Mouse (Mus musculus) frontal cortex, postnatal 10 days (tissue): ENCODE measurements around the gene Gm30191.
A peak's percentile ranks its signal among the peaks of the same experiment; 100 is the strongest.

Experiments used
- DNase-seq, 2 experiments: peaks; one replicate each; pipeline ENCODE4 v3.0.0; 2022; ENCODE audit warnings: low spot score in 2 of 2, mixed read lengths in 1 of 2

Gm30191 gene

GRCm38 (mm10) chr4:134246719-134247258, at the start of gene Gm30191:
TSS of gene Gm30191 (plus strand) at chr4:134246935.
- no peak for DNase-seq

GRCm38 (mm10) chr4:134199371-134199770, 47.4 kb upstream of the Gm30191 start:
- DNase-seq = no peak

GRCm38 (mm10) chr4:134202904-134203303, 43.8 kb upstream of the Gm30191 start, which contains the start of gene Gm7534:
TSS of gene Gm7534 (minus strand) at chr4:134203004.
- no peak for DNase-seq

GRCm38 (mm10) chr4:134203340-134203896, 43.3 kb upstream of the Gm30191 start:
- DNase-seq = no peak

GRCm38 (mm10) chr4:134206488-134207053, 40.2 kb upstream of the Gm30191 start:
- DNase-seq = no peak

GRCm38 (mm10) chr4:134222793-134223600, 23.7 kb upstream of the Gm30191 start:
- no peak for DNase-seq

GRCm38 (mm10) chr4:134227194-134227593, 19.5 kb upstream of the Gm30191 start, which contains the start of gene Catsper4:
TSS of gene Catsper4 (minus strand) at chr4:134227383.
- no peak for DNase-seq

GRCm38 (mm10) chr4:134230431-134230830, 16.3 kb upstream of the Gm30191 start:
- DNase-seq = no peak

- no peak for DNase-seq
Observed at GRCm38 (mm10) chr4:134234876-134235275, 11.9 kb upstream of the Gm30191 start.

GRCm38 (mm10) chr4:134237582-134238278, 9.0 kb upstream of the Gm30191 start:
- no peak for DNase-seq

GRCm38 (mm10) chr4:134238279-134238651, 8.5 kb upstream of the Gm30191 start, which contains the start of gene Cnksr1:
TSS of gene Cnksr1 (minus strand) at chr4:134238399.
- DNase-seq = no peak

GRCm38 (mm10) chr4:134238686-134239085, 8.0 kb upstream of the Gm30191 start:
- DNase-seq = no peak

- no peak for DNase-seq
Observed at GRCm38 (mm10) chr4:134243516-134244250, 3.1 kb upstream of the Gm30191 start, which contains the start of gene E130218I03Rik. TSS of gene E130218I03Rik (plus strand) at chr4:134243662.

- peak; percentile 91 to 94 for DNase-seq
Observed at GRCm38 (mm10) chr4:134245148-134245843, 1.4 kb upstream of the Gm30191 start, which contains the start of gene Zfp593. TSS of gene Zfp593 (minus strand) at chr4:134245592.

- no peak for DNase-seq
Observed at GRCm38 (mm10) chr4:134246256-134246655, 479 bp upstream of the Gm30191 start.

- peak in 1 of 2 experiments; percentile 65 for DNase-seq
Observed at GRCm38 (mm10) chr4:134249651-134250050, 2.9 kb downstream of the Gm30191 start.

GRCm38 (mm10) chr4:134250116-134250929, 3.6 kb downstream of the Gm30191 start:
- no peak for DNase-seq

- no peak for DNase-seq
Observed at GRCm38 (mm10) chr4:134250930-134251240, 4.2 kb downstream of the Gm30191 start.
